8 mouse cellular contexts compared by ENCODE assay signal in the genomic region with DNA sequence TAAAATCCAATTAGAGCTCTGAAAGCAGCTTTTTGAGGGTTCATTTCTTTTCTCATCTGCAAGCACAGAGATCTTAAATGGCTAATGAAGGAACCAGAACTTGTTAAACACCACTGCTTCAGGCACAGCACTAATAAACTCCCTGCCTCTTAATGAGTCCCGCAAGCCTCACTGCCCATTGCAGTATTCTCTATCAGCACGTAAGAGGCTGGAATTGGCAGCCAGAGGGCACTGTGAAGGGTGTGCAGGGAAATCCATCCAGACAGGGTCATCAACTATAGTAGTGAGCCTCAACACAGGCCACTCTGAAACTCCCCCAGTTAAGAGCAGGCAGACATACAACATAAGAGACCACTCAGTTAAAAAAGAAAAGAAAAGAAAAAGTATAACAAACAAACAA. TPM values are rescaled to one million over a fixed set of nuclear protein-coding genes. Genes with fewer than 3 reads are reported as not detected.
DNase-seq lines count a peak whose midpoint lies in the region; ATAC-seq lines count a peak whose summit lies in the region.

No protein-coding gene starts in this region.

- peaks cover 25% of the 10 kb centered on the region for H3K4me1 ChIP-seq in heart, embryonic 13.5 days
- peaks cover 16% of the 10 kb centered on the region for H3K4me1 ChIP-seq in forebrain, embryonic 13.5 days
- peaks cover 31% of the 10 kb centered on the region for H3K4me1 ChIP-seq in liver, embryonic 15.5 days (replicated peaks)

- 38% methylated on average over 2 of the region's 2 CpGs for WGBS in heart, embryonic 13.5 days
- 0% methylated on average over 2 of the region's 2 CpGs for WGBS in forebrain, embryonic 13.5 days
- WGBS in liver, embryonic 15.5 days (ENCODE audit: insufficient replicate concordance) = 44% methylated on average over 2 of the region's 2 CpGs

- ATAC-seq in heart, embryonic 13.5 days (ENCODE audit: extremely low read depth, insufficient number of reproducible peaks, low FRiP score, low TSS enrichment) = no peak
- ATAC-seq in forebrain, embryonic 13.5 days = no peak
- no peak for ATAC-seq in liver, embryonic 15.5 days (ENCODE audit: insufficient read depth)

- H3K36me3 ChIP-seq in heart, embryonic 13.5 days = no peaks in the 10 kb centered on the region
- no peaks in the 10 kb centered on the region for H3K36me3 ChIP-seq in forebrain, embryonic 13.5 days (ENCODE audit: poor library complexity, severe bottlenecking)
- no peaks in the 10 kb centered on the region for H3K36me3 ChIP-seq in liver, embryonic 15.5 days (replicated peaks)

- H3K4me3 ChIP-seq in heart, embryonic 13.5 days = no peak overlapping the region
- no peak overlapping the region for H3K4me3 ChIP-seq in forebrain, embryonic 13.5 days
- peak overlapping the region; percentile 63; the same call in 1 of the 2 replicates for H3K4me3 ChIP-seq in liver, embryonic 15.5 days (replicated peaks)

- H3K27ac ChIP-seq in heart, embryonic 13.5 days (replicated peaks) = no peak overlapping the region
- H3K27ac ChIP-seq in forebrain, embryonic 13.5 days = no peak overlapping the region
- no peak overlapping the region for H3K27ac ChIP-seq in liver, embryonic 15.5 days (replicated peaks)

- no peaks in the 10 kb centered on the region for H3K9me3 ChIP-seq in heart, embryonic 13.5 days
- H3K9me3 ChIP-seq in forebrain, embryonic 13.5 days (replicated peaks) = no peaks in the 10 kb centered on the region
- H3K9me3 ChIP-seq in liver, embryonic 15.5 days (replicated peaks) = no peaks in the 10 kb centered on the region

- H3K27me3 ChIP-seq in heart, embryonic 13.5 days (replicated peaks) = 0 out of 2 replicates have a peak, but pooled peaks cover 2% of the 10 kb centered on the region
- peaks cover 60% of the 10 kb centered on the region for H3K27me3 ChIP-seq in forebrain, embryonic 13.5 days
- H3K27me3 ChIP-seq in liver, embryonic 15.5 days = peaks cover 37% of the 10 kb centered on the region

- H3K9ac ChIP-seq in heart, embryonic 13.5 days = peak overlapping the region; percentile 11; the same call in 1 of the 2 replicates
- no peak overlapping the region for H3K9ac ChIP-seq in forebrain, embryonic 13.5 days
- no peak overlapping the region for H3K9ac ChIP-seq in liver, embryonic 15.5 days

- peak overlapping the region; percentile 100; the same call in 1 of the 2 replicates for H3K4me2 ChIP-seq in heart, embryonic 13.5 days
- H3K4me2 ChIP-seq in forebrain, embryonic 13.5 days = peak overlapping the region; percentile 97; the same call in 1 of the 2 replicates
- H3K4me2 ChIP-seq in liver, embryonic 15.5 days = peak overlapping the region; percentile 92

- no peak for DNase-seq in heart, adult 8-10 months (ENCODE audit: low spot score)
- DNase-seq in Muller cell, postnatal 12 days (ENCODE audit: inconsistent ontology term) = peak; percentile 59
- DNase-seq in right cerebral cortex, adult 2 months (ENCODE audit: low spot score in 2 of 2) = no peak
- DNase-seq in thymus, postnatal 25 days = no peak
- DNase-seq in urinary bladder, postnatal 14 days (ENCODE audit: low spot score) = no peak

RNA-seq across cellular contexts. Expression of gene Slc25a33, which starts 1.7 kb away (rescaled TPM):
- 5.9 and 7.4 TPM in 2 replicates for polyA plus RNA-seq in heart, embryonic 13.5 days (2015; fragmentation: Nextera tagmentation; extraction: Ambion mirVana)
- 10 to 100 TPM; 19.9 to 28.9 (median 23.1) TPM for total RNA-seq in heart, adult 8-10 months (2022)
- 13.8 and 15.5 TPM in 2 replicates for polyA plus RNA-seq in forebrain, embryonic 13.5 days (2015; fragmentation: Nextera tagmentation; extraction: Ambion mirVana)
- polyA plus RNA-seq in liver, embryonic 15.5 days (2015; fragmentation: Nextera tagmentation; extraction: Ambion mirVana) = 10.6 and 11.6 TPM in 2 replicates

RNA-seq across cellular contexts. Expression of gene Tmem201, which starts 34.5 kb away (rescaled TPM):
- 41.4 and 42.1 TPM in 2 replicates for polyA plus RNA-seq in heart, embryonic 13.5 days (2015; fragmentation: Nextera tagmentation; extraction: Ambion mirVana)
- 10 to 100 TPM; 92.2 to 93.9 (median 93.1) TPM for total RNA-seq in heart, adult 8-10 months (2022)
- 31.0 and 34.6 TPM in 2 replicates for polyA plus RNA-seq in forebrain, embryonic 13.5 days (2015; fragmentation: Nextera tagmentation; extraction: Ambion mirVana)
- polyA plus RNA-seq in liver, embryonic 15.5 days (2015; fragmentation: Nextera tagmentation; extraction: Ambion mirVana) = 6.6 and 6.8 TPM in 2 replicates
